Mouse (Mus musculus) layer of hippocampus, adult 11-12 months (tissue): ENCODE data around the gene Clns1a.

Experiments
- DNase-seq: peaks from one replicate; pipeline ENCODE4 v3.0.0; 2022; ENCODE audit warnings: low spot score

The Clns1a gene

DNA sequence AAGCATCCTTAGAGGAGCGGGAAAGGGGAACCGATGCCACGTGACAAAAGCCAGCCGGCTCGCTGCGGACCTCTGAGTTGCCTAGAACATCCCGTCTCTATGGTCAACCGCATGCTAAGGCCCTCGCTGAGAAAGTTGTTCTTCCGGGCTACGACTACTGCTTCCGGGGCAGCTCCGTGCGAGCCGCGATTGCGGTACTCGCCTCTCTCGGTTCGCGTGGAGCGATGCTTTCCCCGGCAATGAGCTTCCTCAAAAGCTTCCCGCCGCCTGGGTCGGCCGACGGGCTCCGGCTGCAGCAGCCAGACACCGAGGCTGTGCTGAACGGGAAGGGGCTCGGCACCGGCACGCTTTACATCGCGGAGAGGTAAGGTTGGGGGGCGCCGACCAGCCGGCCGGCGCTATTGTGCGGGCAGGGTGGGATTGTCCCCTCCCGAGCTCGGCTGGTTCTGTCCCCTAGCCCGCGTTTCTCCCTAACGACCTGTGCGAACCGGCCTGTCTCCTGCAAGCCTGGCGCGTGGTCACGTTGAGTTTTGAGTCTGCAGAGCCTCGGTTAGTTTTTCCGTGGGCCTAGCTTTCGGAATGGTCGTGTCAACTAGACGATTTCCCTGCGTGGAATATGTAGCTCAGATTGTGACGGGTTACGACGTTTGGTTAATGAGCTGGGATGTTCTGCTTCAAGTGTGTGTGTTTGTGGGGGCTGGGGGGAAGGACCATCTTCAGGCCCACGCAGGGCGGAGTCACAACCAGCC, at the start of gene Clns1a:
Gene Clns1a, plus strand, starts transcription at position 129 of the 749 bp plus-strand sequence.
- peak; percentile 94 for DNase-seq

GRCm38 (mm10) chr7:97647656-97648055, 48.8 kb upstream of the Clns1a start:
- DNase-seq: no peak

- no peak for DNase-seq
Observed at GRCm38 (mm10) chr7:97650729-97651128, 45.7 kb upstream of the Clns1a start.

GRCm38 (mm10) chr7:97656144-97656543, 40.3 kb upstream of the Clns1a start:
- no peak for DNase-seq

GRCm38 (mm10) chr7:97661634-97662033, 34.8 kb upstream of the Clns1a start:
- DNase-seq: no peak

GRCm38 (mm10) chr7:97679239-97679638, 17.2 kb upstream of the Clns1a start:
- DNase-seq: no peak

DNA sequence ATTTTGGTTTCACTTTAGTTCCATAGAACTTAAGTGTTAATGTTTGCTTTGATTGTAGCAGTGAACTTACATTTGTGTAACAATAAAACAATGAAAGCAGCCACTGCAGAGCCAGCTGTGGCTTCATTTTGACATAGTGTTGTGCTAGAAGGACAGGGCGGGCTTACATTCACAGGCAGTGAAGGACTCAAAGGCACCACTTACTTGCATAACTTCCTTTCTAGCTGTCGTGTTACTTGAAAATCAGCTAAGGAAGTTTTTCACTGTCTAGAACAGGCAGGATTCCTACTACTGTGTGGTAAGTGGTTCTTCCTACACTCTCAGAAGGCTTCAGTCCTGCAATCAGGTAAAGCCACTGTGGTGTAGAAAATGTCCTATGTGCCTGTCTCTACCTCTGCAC, 8.6 kb upstream of the Clns1a start:
- no peak for DNase-seq

- DNase-seq: no peak
Observed at GRCm38 (mm10) chr7:97695441-97695840, 993 bp upstream of the Clns1a start.

DNA sequence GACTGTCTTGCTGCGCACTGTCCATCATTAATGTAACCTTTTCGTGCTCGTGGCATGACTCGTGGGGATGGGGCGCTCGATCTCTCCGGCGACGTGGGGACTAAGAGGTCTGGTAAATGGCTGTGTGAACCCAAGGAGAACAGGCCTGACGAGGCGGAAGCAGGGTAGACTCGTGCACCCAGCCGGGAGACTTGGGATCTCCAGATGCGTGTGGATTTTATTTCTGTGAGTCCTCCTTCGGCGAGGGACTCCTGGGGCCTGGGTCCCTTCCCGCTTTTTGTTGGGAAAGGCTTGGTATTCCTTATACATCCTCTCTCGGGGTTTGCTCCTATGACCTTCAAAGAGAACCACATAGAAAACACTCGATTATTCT, 315 bp upstream of the Clns1a start:
- no peak for DNase-seq

GRCm38 (mm10) chr7:97700173-97700572, 3.7 kb downstream of the Clns1a start:
- DNase-seq: no peak

DNA sequence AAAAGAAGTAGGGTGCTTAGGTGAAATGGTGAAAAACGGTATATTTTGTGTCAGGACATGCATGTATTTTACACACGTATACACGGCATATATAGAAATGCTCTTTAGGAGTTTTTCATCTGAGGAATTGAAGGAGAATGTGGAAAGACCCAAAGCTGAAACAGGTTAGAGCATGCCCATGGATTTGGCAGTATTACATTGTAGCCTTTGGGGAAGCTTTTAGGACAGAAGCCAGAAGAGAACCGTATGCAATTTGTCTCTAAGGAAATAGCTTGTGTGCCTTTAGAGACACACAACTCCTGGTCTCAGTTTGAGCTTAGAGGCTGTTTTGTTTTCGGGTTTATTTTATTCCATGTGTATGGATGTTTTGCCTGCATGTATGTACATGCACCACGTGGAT, 4.7 kb downstream of the Clns1a start:
- no peak for DNase-seq

- DNase-seq: no peak
Observed at GRCm38 (mm10) chr7:97707123-97707522, 10.7 kb downstream of the Clns1a start.

DNA sequence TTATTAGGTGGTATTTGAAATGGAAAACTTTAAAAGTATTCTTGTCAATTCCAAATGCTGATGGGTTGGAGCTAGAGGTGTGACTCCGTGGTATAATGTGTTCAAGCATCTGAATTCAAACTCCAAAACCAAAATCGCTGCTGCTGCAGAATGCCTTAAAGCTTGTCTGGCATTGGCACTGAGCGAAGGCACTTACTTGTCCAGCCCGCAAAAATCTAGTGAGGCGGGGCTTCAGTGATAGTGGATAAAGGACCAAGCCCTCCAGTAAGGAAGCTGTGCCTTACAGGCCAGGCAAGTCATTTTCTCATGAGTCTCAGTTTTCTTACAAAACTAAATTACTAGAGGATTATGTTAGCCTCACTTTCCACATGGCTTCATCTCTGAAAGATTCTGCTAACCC, 11.4 kb downstream of the Clns1a start:
- DNase-seq: no peak

DNA sequence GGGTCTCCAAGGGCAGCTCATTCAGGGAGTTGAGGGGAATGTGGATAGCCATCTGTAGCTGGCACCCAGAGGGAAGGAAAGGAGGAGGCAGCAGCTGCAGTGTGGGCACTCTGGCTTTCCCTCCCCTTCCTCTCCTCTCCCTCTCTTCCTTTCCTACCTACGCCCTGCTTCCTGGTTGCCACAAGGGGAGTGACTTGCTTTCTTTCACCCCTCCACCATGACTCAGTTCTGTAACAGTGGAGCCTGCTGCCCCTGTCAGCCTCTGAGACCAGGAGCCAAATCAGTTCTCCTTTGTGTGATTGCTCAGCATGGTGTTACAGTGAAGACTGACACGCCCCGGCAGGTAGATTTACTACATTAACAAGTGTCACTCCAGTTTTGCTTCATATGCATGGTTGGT, 12.8 kb downstream of the Clns1a start:
- DNase-seq: peak; percentile 36

DNA sequence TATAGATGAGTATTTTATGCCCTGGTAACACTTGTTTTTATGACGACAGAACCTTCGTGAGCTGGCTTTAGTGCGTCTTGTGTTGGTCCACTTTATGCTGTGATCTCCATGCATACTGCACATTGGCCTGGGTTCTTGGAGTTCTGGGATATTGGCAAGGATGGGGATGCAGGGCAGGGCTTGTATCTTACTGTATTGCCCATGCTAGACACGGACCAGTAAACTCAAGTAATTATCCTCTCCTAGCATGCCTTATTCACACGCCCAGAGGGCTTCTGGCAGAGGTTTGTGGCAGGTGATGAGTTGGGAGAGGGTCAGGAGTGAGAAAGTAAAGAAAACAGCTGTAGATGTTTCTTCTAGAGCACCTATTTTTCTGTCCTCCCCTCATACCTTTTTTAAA, 18.2 kb downstream of the Clns1a start:
- DNase-seq: no peak

DNA sequence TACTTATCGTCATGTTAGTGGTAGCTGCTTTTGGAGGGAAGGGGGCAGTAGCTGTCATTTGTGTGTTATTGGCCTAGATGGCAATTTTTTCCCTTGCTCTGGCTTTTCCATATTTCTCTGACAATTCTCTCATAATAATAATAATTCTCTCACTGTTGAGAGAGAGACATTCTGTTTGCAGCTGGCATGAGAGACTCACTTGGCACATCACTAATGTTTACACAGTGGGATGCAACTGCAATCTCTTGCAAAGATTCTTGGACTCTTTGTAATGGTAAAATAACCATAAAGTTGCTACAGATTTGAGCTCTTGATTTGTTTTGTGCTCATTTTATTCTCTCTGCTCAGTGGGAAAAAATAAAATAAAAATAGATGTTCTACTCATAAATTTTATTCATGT, 20.9 kb downstream of the Clns1a start:
- no peak for DNase-seq

- DNase-seq: no peak
Observed at GRCm38 (mm10) chr7:97719078-97719477, 22.6 kb downstream of the Clns1a start.

- DNase-seq: no peak
Observed at GRCm38 (mm10) chr7:97720109-97720508, 23.7 kb downstream of the Clns1a start.

- DNase-seq: peak; percentile 46
Observed at GRCm38 (mm10) chr7:97722278-97722918, 26.0 kb downstream of the Clns1a start.

GRCm38 (mm10) chr7:97723646-97724538, 27.5 kb downstream of the Clns1a start:
- no peak for DNase-seq

DNA sequence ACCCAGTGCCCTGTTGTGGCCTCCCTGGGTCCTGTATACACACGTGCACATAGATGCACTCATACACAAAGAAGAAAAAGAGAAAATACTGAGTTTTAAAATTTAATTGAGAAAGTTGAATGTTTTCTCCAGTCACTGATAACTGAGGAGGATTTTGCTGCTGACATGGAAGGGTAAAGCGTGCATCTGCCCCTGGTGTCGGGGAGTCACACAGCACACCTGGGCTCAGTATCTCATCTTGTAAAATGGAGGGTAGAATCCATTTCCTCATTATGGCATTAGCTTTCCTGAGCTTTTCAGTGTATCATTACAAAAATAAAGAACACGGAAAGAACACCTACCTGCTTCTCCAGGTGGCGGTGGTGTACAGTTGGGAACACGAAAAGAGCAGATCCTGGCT, 29.0 kb downstream of the Clns1a start:
- DNase-seq: no peak

GRCm38 (mm10) chr7:97726080-97726479, 29.6 kb downstream of the Clns1a start:
- DNase-seq: no peak

GRCm38 (mm10) chr7:97726778-97727177, 30.3 kb downstream of the Clns1a start:
- no peak for DNase-seq
